Mouse (Mus musculus): ENCODE measurements at regions not wholly inside any gene's neighbourhood (a gene's known extent, or its start where the extent isn't known, plus 50 kb on each side); places are given as distances from the start of the nearest gene placed in this dataset.

DNA sequence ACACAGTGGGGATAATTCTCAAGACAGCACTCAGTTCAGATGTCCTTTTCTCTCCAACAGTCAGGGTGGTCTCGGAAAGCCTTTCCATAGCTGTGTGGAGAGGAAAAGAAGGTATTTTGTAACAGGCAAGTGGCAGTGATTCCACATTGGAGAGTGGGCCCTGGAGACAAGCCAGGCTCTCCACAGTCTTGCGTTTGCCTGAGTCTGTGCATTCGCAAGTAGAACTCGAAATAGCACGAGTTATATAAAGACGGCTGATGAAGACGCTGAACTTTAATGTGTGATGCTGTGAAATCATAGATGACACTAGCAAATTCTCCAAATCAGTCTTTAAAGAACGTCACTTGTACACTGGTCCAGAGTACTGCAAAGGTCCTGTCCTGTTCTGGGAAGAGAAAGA is 244.6 kb downstream of the Hivep2 start:
- no peak for DNase-seq (ENCODE audit: low spot score)
- no peak overlapping the region for H3K9ac ChIP-seq (ENCODE audit: low read length)
- no peak overlapping the region for H3K27ac ChIP-seq (replicated peaks)
- 83% methylated on average over 8 of the region's 8 CpGs for WGBS
- H3K4me1 ChIP-seq (replicated peaks; ENCODE audit: control insufficient read depth, insufficient read depth), result no peaks in the 10 kb centered on the region
- no peaks in the 10 kb centered on the region for H3K27me3 ChIP-seq (ENCODE audit: control insufficient read depth, insufficient read depth, low read length)
- no peaks in the 10 kb centered on the region for H3K9me3 ChIP-seq (ENCODE audit: control insufficient read depth, low read length)
- no peak for TF ChIP-seq CTCF (IDR thresholded peaks at IDR 0.05; ENCODE audit: low read depth)
- no peak for TF ChIP-seq EP300 (optimal IDR thresholded peaks at IDR 0.05)
- no peak overlapping the region for H3K4me3 ChIP-seq (ENCODE audit: low read depth, low read length)
- H3K36me3 ChIP-seq (ENCODE audit: control insufficient read depth, insufficient read depth, low read length), result no peaks in the 10 kb centered on the region
- H3K4me2 ChIP-seq (replicated peaks; ENCODE audit: low read depth), result no peak overlapping the region
- ATAC-seq (ENCODE audit: low FRiP score, low TSS enrichment), result no peak

GRCm38 (mm10) chr10:14210045-14210444 is 244.2 kb downstream of the Hivep2 start:
- no peak for DNase-seq (ENCODE audit: low spot score)
- Histone ChIP-seq H3K4me2 (replicated peaks; ENCODE audit: low read depth) (no peak overlapping the region), H3K27me3 (ENCODE audit: control insufficient read depth, insufficient read depth, low read length) (no peaks in the 10 kb centered on the region), H3K4me1 (replicated peaks; ENCODE audit: control insufficient read depth, insufficient read depth) (no peaks in the 10 kb centered on the region), H3K4me3 (ENCODE audit: low read depth, low read length) (no peak overlapping the region), H3K9ac (ENCODE audit: low read length) (no peak overlapping the region), H3K36me3 (ENCODE audit: control insufficient read depth, insufficient read depth, low read length) (no peaks in the 10 kb centered on the region), H3K27ac (replicated peaks) (no peak overlapping the region), H3K9me3 (ENCODE audit: control insufficient read depth, low read length) (no peaks in the 10 kb centered on the region)
- no peak for ATAC-seq (ENCODE audit: low FRiP score, low TSS enrichment)
- 85% methylated on average over 6 of the region's 6 CpGs for WGBS
- TF ChIP-seq CTCF (IDR thresholded peaks at IDR 0.05; ENCODE audit: low read depth) (no peak), EP300 (optimal IDR thresholded peaks at IDR 0.05) (no peak)

DNA sequence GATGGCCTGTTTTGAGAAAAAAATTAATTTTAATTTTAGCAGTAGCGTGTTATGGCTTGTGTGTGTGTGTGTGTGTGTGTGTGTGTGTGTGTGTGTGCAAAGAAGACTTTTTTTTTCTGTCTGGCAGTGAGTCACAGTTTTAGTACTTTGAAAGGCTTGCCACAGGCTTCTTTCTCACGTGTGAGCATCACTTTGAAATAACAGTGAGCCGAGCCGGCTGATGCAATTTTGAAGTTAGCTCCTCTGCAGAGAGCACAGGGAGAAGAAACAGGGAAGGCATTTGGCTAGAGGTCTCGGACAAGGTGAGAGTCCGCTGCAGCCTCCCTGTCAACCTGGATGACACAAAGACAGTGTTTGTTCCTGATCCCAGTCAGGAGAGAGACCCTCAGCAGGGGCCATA is 242.3 kb downstream of the Hivep2 start:
- no peak for ATAC-seq (ENCODE audit: low FRiP score, low TSS enrichment)

DNA sequence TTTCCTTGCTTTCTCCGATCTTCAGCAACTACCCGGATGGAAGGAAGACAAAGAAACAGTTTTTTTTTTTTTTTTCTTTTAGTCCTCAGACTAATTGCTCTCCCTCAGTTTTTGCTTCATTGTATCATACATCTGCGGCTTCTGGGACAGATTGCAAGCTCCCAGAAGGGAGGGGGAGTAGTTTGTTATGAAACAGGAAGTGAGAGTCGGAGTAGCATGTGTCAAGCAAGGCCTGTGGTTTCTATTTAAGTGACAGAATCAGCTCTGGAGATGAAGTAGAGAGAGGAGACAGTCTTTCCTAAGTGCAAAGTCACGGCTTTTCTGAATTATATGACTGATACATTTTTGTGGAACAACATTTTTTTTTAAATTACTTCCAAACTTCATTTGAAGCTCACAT is 241.7 kb downstream of the Hivep2 start:
- H3K9me3 ChIP-seq (ENCODE audit: control insufficient read depth, low read length), result no peaks in the 10 kb centered on the region
- DNase-seq (ENCODE audit: low spot score), result no peak

More for the DNA sequence above, 242.3 kb downstream of the Hivep2 start:
- H3K4me1 ChIP-seq (replicated peaks; ENCODE audit: control insufficient read depth, insufficient read depth), result no peaks in the 10 kb centered on the region
- no peak overlapping the region for H3K27ac ChIP-seq (replicated peaks)
- no peak overlapping the region for H3K4me2 ChIP-seq (replicated peaks; ENCODE audit: low read depth)
- DNase-seq (ENCODE audit: low spot score), result no peak
- WGBS, result 63% methylated on average over 6 of the region's 6 CpGs
- H3K4me3 ChIP-seq (ENCODE audit: low read depth, low read length), result no peak overlapping the region
- no peaks in the 10 kb centered on the region for H3K36me3 ChIP-seq (ENCODE audit: control insufficient read depth, insufficient read depth, low read length)
- TF ChIP-seq EP300 (optimal IDR thresholded peaks at IDR 0.05) (no peak), CTCF (IDR thresholded peaks at IDR 0.05; ENCODE audit: low read depth) (no peak)
- no peaks in the 10 kb centered on the region for H3K9me3 ChIP-seq (ENCODE audit: control insufficient read depth, low read length)
- no peak overlapping the region for H3K9ac ChIP-seq (ENCODE audit: low read length)
- H3K27me3 ChIP-seq (ENCODE audit: control insufficient read depth, insufficient read depth, low read length), result no peaks in the 10 kb centered on the region

DNA sequence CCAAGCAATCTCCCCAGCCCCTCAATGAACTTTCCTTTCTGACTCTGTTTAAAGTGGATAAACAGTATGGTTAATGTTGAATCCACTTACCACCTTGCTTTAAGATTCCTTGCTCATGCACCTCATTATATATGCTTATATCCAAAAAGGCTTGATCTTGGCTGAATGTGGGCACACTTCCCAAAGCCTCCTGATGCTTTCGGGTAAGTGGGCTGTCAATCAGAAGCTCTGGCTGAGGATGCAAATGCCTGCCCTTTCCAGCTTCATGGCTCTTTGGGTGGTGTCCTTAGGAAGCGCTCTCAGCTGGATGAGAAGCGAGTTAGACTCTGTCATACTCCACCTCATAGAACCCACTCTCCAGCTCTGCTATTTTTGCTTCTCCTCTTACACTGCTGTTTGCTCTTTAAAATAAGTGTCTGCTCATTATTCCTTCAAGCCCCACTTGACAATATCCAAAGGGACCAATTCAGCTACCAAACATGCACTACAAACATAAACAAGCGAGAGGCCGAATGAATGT is 241.2 kb downstream of the Hivep2 start:
- Histone ChIP-seq H3K9ac (ENCODE audit: low read length) (no peak overlapping the region), H3K4me3 (ENCODE audit: low read depth, low read length) (no peak overlapping the region)
- 70% methylated on average over 5 of the region's 5 CpGs for WGBS

More for the DNA sequence above, 241.7 kb downstream of the Hivep2 start:
- Histone ChIP-seq H3K27ac (replicated peaks) (no peak overlapping the region), H3K27me3 (ENCODE audit: control insufficient read depth, insufficient read depth, low read length) (no peaks in the 10 kb centered on the region), H3K4me2 (replicated peaks; ENCODE audit: low read depth) (no peak overlapping the region), H3K36me3 (ENCODE audit: control insufficient read depth, insufficient read depth, low read length) (no peaks in the 10 kb centered on the region), H3K4me3 (ENCODE audit: low read depth, low read length) (no peak overlapping the region), H3K4me1 (replicated peaks; ENCODE audit: control insufficient read depth, insufficient read depth) (no peaks in the 10 kb centered on the region), H3K9ac (ENCODE audit: low read length) (no peak overlapping the region)
- ATAC-seq (ENCODE audit: low FRiP score, low TSS enrichment), result no peak
- TF ChIP-seq EP300 (optimal IDR thresholded peaks at IDR 0.05), result no peak
- no peak for TF ChIP-seq CTCF (IDR thresholded peaks at IDR 0.05; ENCODE audit: low read depth)
- WGBS, result 41% methylated on average over 5 of the region's 5 CpGs

More for the DNA sequence above, 241.2 kb downstream of the Hivep2 start:
- Histone ChIP-seq H3K4me1 (replicated peaks; ENCODE audit: control insufficient read depth, insufficient read depth) (no peaks in the 10 kb centered on the region), H3K4me2 (replicated peaks; ENCODE audit: low read depth) (no peak overlapping the region), H3K27me3 (ENCODE audit: control insufficient read depth, insufficient read depth, low read length) (no peaks in the 10 kb centered on the region), H3K9me3 (ENCODE audit: control insufficient read depth, low read length) (no peaks in the 10 kb centered on the region), H3K27ac (replicated peaks) (no peak overlapping the region), H3K36me3 (ENCODE audit: control insufficient read depth, insufficient read depth, low read length) (no peaks in the 10 kb centered on the region)
- ATAC-seq (ENCODE audit: low FRiP score, low TSS enrichment) (no peak), DNase-seq (ENCODE audit: low spot score) (no peak)
- TF ChIP-seq EP300 (optimal IDR thresholded peaks at IDR 0.05) (no peak), CTCF (IDR thresholded peaks at IDR 0.05; ENCODE audit: low read depth) (no peak)
